Mouse (Mus musculus) gastrocnemius, postnatal 36 days (tissue): ENCODE data around the gene Bcar3. TPM values are rescaled to one million over a fixed set of nuclear protein-coding genes. Genes with fewer than 3 reads are reported as not detected.

ENCODE experiments used
- DNase-seq, 2 experiments: peaks; one replicate each; pipeline ENCODE4 v3.0.0; 2022
- intact Hi-C: fragments of 180-260 bp; cut with DNase I; formaldehyde crosslinking; loops from one replicate; pipeline ENCODE4 v1.15.1; 2025
- total RNA-seq, 2 experiments: library from RNA; stranded (reverse); gene quantifications; 2 replicates each; pipeline ENCODE4 v1.2.3; 2021

The Bcar3 gene
- total RNA-seq, 2 experiments from 2014 or later = 3.6 to 4.4 TPM

GRCm38 (mm10) chr3:122492872-122493615, 199.1 kb downstream of the Bcar3 start:
- intact Hi-C loops = no loop called here
- DNase-seq = no peak

- intact Hi-C loops = no loop called here
Measured at GRCm38 (mm10) chr3:122494764-122495163, 200.8 kb downstream of the Bcar3 start.

GRCm38 (mm10) chr3:122497871-122498270, 203.9 kb downstream of the Bcar3 start:
- DNase-seq = no peak
- intact Hi-C loops = no loop called here

More at GRCm38 (mm10) chr3:122494764-122495163, 200.8 kb downstream of the Bcar3 start:
- DNase-seq = no peak

GRCm38 (mm10) chr3:122498528-122498927, 204.6 kb downstream of the Bcar3 start:
- intact Hi-C loops = no loop called here
- no peak for DNase-seq

GRCm38 (mm10) chr3:122499647-122500046, 205.7 kb downstream of the Bcar3 start:
- no peak for DNase-seq
- intact Hi-C loops = no loop called here

GRCm38 (mm10) chr3:122500929-122501328, 207.0 kb downstream of the Bcar3 start:
- DNase-seq = no peak
- intact Hi-C loops = no loop called here

GRCm38 (mm10) chr3:122506343-122506916, 212.5 kb downstream of the Bcar3 start:
- no peak for DNase-seq
- intact Hi-C loops = loop anchor here (5.0 kb wide), 1 partner anchor 131 kb away; no protein-coding TSS in a partner anchor

GRCm38 (mm10) chr3:122507826-122508225, 213.9 kb downstream of the Bcar3 start:
- intact Hi-C loops = loop anchor here (5.0 kb wide), 1 partner anchor 129 kb away; no protein-coding TSS in a partner anchor
- no peak for DNase-seq

- intact Hi-C loops = loop anchor here (5.0 kb wide), 1 partner anchor 128 kb away; no protein-coding TSS in a partner anchor
- DNase-seq = peak; percentile 40 to 47
Measured at GRCm38 (mm10) chr3:122509084-122509483, 215.1 kb downstream of the Bcar3 start.

GRCm38 (mm10) chr3:122509534-122510239, 215.8 kb downstream of the Bcar3 start:
- intact Hi-C loops = loop anchor here (5.0 kb wide), 1 partner anchor 128 kb away; no protein-coding TSS in a partner anchor
- no peak for DNase-seq

- intact Hi-C loops = no loop called here
- DNase-seq = no peak
Measured at GRCm38 (mm10) chr3:122510240-122510750, 216.4 kb downstream of the Bcar3 start.

- intact Hi-C loops = no loop called here
Measured at GRCm38 (mm10) chr3:122510932-122511331, 217.0 kb downstream of the Bcar3 start.

GRCm38 (mm10) chr3:122511721-122512619, 218.0 kb downstream of the Bcar3 start:
- intact Hi-C loops = no loop called here
- DNase-seq = no peak

More at GRCm38 (mm10) chr3:122510932-122511331, 217.0 kb downstream of the Bcar3 start:
- DNase-seq = no peak

GRCm38 (mm10) chr3:122512725-122513375, 218.9 kb downstream of the Bcar3 start:
- intact Hi-C loops = no loop called here
- DNase-seq = no peak

GRCm38 (mm10) chr3:122515568-122516326, 221.8 kb downstream of the Bcar3 start:
- intact Hi-C loops = no loop called here

GRCm38 (mm10) chr3:122516327-122516695, 222.4 kb downstream of the Bcar3 start:
- no peak for DNase-seq
- intact Hi-C loops = no loop called here

More at GRCm38 (mm10) chr3:122515568-122516326, 221.8 kb downstream of the Bcar3 start:
- DNase-seq = no peak

GRCm38 (mm10) chr3:122517726-122518125, 223.8 kb downstream of the Bcar3 start:
- no peak for DNase-seq
- intact Hi-C loops = no loop called here

- intact Hi-C loops = no loop called here
Measured at GRCm38 (mm10) chr3:122518231-122518736, 224.3 kb downstream of the Bcar3 start.

More at GRCm38 (mm10) chr3:122518231-122518736, 224.3 kb downstream of the Bcar3 start:
- no peak for DNase-seq
